Mouse (Mus musculus): Measurements from ENCODE around the gene Vav3.
"Not testable (repeated sequence)": the region's sequence is repeated elsewhere in the genome, so short reads cannot be mapped to it uniquely, and the experiment has no call there.

Vav3 gene

GRCm38 (mm10) chr3:109446903-109447302 is 106.5 kb downstream of the Vav3 start:
- DNase-seq: no peak

GRCm38 (mm10) chr3:109448249-109448648 is 107.8 kb downstream of the Vav3 start:
- not testable (repeated sequence) for DNase-seq

DNA sequence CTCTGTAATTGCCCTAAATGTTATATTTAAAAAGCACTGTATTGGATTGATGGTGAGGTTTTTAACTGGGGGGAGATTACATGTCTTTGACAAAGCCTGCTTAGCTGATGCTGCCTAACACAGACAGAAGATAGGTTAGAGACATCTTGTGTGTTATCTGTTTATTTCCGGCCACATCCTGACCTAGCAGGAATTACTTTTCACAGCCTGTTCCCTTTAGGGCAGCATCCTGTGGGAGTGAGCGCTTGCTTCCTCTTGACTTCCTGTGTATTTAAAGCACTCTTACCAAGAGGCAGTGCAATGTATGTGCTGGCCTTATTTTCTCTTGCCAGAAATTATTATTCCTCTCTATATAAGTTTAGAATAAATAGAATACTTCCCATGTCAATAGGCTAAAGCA is 111.5 kb downstream of the Vav3 start:
- DNase-seq: no peak

GRCm38 (mm10) chr3:109454633-109455032 is 114.2 kb downstream of the Vav3 start:
- DNase-seq: no peak

DNA sequence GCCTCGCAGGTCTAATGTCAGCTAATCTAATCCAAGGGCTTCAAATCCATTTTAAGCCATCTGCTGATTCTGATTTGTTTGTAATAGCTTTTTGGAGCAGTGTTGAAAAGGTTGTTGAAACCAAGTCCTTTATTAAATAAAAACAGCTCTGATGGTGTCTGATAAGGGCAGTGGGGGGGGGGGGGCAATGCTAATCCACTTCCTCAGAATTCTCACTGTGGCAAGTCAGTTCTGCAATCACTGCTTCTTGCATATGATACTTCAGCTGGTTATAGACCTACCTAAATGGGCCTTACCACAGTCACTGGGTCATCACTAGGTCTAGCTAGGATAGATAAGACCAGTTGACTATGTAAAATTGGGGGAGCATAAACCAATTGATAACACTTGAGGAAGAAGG is 115.9 kb downstream of the Vav3 start:
- no peak for DNase-seq

- DNase-seq: no peak
Measured at GRCm38 (mm10) chr3:109463684-109464083, 123.2 kb downstream of the Vav3 start.

GRCm38 (mm10) chr3:109464600-109464999 is 124.1 kb downstream of the Vav3 start:
- no peak for DNase-seq

- no peak for DNase-seq
Measured at GRCm38 (mm10) chr3:109466541-109466940, 126.1 kb downstream of the Vav3 start.

DNA sequence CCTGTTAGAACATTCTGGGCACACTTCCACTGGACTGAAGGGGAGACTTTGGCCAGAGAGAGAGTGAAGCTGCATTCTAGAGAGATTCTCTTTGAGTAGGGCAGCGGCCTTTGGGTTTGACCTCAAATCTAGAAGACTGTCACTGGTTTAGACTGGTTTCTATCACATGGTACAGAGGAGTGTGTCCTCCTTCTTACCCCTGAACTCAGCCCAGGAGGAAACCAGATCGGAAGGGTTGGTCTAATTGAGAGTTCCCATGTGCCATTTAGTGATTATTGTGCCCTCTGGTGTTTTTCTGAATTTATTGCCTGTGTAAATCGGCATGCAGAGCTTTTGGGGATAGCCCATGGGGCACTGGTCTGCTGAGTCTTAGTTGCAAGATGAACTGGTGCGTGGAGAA is 126.8 kb downstream of the Vav3 start:
- DNase-seq: no peak

DNA sequence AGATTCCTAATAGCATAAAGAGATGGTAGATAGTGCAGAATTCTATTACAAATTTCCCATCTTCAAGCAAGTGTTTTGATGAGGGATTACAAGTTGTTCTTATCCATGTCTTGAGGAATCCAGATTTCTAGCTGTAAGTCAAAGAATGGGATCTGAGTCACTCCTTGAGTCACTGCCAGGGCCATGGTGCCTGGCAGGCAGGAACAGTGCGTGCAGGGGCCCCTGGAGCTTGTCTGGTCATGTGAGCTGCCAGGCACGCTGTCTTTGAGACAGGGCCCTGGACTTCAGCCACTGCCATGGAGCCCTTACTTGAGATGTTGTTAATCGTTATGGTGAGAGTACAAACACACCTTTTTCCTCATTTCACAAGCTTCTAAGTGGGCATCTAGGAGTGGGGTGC is 129.0 kb downstream of the Vav3 start:
- DNase-seq: no peak

GRCm38 (mm10) chr3:109470651-109471255 is 130.3 kb downstream of the Vav3 start:
- no peak for DNase-seq

- DNase-seq: no peak
Measured at GRCm38 (mm10) chr3:109476521-109476920, 136.1 kb downstream of the Vav3 start.

DNA sequence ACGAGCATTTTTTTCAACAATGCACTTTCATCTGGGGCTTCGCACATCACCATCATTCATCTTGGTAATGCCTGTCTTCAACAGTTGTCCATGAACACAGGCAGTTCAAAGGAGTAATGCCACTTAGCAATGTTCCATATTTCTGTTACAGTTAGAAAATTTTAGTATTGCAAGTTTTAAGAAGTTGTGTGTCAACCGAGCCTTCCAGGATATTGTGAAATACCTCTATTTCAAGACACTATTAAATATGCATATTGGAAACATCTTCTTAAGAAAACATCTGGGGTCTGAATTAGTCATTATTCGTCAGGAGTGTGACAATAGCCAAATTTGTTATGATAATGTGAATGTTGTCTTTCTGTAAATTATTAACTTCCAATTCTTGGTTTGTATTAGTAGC is 137.8 kb downstream of the Vav3 start:
- no peak for DNase-seq

GRCm38 (mm10) chr3:109480625-109481024 is 140.2 kb downstream of the Vav3 start:
- no peak for DNase-seq

DNA sequence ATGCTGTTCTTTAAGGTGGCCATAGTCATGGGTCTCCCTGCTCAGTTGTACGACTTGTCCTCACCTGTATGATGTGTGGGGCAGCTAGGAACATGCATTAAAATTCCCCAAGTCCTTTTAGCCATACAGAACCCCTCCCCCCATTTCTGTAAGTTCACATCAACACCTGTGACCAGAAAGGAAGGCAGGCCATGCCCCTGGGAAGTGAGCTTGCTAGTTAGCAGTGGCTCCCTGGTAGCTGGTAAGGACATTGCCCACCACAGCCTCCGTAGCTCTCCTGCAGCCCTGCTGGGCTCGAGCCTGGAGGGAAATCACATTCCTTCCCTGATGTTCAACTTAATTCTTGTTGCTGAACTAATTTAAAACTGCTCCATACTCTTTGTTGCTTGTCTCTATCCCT is 146.3 kb downstream of the Vav3 start:
- DNase-seq: no peak

DNA sequence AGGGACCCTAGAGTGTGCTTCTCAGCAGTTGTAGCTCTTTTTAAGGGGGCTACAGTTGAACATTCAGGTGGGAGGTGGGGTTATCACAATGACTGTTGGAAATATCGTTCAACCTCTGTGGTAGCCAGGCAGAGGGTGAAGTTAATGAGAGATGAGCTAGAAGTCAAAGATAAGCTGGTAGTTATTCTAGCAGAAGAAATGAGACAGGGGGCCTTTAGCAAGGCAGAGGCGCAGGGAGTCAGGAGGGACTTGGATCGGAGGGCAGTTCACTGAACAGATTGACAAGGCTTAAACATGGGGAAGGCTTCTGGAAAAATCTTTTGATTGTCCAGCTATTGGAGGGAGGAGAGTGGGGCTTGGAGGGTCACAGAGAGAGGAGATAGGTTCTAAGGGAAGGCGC is 147.4 kb downstream of the Vav3 start:
- DNase-seq: no peak

DNA sequence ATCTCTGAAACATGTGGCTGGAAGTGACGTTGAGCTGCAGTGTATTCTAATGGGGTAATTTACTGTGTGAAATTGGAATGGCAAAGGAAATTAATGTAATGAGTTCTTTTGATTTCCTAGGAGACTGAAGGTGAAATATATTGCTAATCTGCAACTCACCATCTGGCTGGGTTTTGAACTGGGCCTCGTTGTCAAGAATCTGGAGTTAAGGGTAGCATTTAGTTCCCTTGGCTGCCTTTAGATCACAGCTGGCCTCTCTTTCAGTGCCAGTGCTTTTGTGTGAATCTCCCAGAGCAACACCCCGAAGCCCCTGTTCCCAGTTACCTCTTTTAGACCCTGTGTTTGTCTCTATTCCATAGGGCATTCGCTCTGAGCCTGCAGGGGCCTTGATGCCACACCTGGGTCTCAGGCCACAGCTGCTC is 148.3 kb downstream of the Vav3 start:
- DNase-seq: no peak

GRCm38 (mm10) chr3:109490561-109491296 is 150.3 kb downstream of the Vav3 start:
- DNase-seq: no peak

DNA sequence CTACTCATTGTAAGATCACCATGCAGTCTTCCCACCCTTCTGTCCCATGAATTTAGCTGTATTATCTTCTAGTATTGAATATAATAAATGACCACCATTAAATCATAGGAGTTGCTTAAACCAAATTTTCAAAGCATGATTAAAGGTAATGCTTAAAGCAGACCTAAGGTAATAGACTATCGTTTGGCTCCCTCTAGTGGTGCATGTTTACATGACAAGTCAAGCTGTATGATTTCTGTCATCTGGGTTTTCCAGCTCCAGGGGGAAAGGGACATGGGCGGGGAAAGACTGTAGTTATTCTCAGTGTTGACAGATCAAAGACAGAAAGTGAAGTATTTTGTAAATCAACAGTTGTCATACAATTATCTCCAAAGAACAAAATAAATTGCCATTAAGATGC is 151.1 kb downstream of the Vav3 start:
- peak in 1 of 2 experiments; percentile 32 for DNase-seq

DNA sequence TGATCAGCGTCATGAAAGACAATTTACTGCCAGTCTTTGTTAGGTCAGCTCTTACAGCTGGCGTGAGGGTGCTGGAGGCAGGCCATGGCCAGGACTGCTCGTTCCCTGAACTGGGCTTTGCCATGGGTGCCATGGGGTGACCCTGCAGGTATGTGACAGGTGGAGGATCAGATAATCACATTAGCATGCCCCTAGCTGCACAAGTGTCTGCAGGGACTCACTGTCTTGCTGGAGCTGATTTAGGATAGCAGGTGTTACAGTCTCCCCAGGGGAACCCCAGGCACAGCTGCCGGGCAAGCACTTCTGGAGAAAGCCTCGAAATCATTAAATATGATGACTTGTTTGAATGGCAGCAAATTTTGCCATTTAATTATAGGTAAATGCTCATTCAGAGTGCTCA is 156.0 kb downstream of the Vav3 start:
- DNase-seq: no peak

DNA sequence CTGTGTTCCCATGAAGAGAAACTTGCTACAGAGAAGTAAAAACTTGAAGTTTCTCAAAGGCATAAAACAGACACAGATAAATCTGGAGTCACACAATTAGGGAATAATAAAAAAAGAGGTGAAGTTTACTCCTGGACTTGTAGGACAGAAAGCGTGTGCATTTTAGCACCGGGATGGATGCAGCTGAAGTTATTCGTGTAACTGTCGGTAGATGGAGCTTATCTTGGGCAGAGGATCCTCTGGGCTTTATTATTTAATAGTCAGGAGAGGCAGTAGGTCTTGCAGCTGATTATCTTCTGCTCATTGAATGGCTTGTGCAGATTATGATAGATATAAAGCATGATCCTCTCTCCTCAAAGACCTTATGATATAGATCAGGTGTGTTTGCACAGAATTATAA is 156.6 kb downstream of the Vav3 start:
- no peak for DNase-seq

- DNase-seq: no peak
Measured at GRCm38 (mm10) chr3:109499861-109500456, 159.5 kb downstream of the Vav3 start.

DNA sequence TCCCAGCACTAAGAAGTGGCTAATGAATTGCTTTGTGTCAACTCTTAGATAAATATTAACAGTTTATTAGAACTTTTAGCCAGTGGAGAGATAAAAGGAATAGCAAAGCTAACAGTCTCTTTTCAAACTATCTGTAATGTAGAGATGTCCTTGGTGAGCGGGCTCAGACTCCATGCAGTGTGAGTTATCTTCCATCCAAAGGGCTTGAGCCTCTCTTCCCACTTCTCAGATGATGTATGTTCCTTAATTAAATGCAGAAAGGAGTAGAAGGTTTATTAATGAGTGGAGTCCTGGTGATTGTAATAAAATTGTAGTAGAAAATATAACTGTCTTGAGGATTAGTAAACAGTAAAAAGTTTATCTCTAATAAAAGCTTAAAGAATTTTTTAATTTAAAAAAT is 169.3 kb downstream of the Vav3 start:
- DNase-seq: no peak

DNA sequence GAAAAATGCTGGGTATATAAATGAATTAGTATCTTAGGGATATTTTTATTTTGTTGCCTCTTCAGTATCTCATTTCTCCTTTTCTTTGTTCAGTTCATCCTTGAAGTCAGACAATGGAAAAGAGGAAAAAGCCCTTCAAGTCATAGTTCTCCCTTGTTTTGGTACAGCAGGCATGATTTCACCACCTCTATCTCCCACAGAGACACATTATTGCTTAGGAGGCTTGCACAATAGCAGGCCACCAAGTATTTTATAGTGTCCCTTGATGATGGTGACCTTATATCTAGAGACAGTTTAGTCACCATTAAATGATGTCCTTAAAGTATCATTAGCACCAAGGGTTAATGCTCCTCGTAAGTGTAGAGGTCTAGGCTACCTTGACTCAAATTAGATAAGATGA is 171.4 kb downstream of the Vav3 start:
- DNase-seq: no peak

All from thymus, postnatal 36 days (tissue).